Mouse (Mus musculus) heart, postnatal 4 days (tissue): ENCODE results near the gene Tes. TPM values are rescaled to one million over a fixed set of nuclear protein-coding genes. Genes with fewer than 3 reads are reported as not detected.
A peak's percentile ranks its signal among the peaks of the same experiment; 100 is the strongest.

ENCODE experiments used
- DNase-seq: peaks from one replicate; pipeline ENCODE4 v3.0.0; 2021
- total RNA-seq, 2 experiments: library from RNA; stranded (reverse); gene quantifications; 2 replicates each; pipeline ENCODE4 v1.2.3; 2021

Gene Tes
- total RNA-seq, 2 experiments from 2014 or later: 5.6 to 7.6 TPM

DNA sequence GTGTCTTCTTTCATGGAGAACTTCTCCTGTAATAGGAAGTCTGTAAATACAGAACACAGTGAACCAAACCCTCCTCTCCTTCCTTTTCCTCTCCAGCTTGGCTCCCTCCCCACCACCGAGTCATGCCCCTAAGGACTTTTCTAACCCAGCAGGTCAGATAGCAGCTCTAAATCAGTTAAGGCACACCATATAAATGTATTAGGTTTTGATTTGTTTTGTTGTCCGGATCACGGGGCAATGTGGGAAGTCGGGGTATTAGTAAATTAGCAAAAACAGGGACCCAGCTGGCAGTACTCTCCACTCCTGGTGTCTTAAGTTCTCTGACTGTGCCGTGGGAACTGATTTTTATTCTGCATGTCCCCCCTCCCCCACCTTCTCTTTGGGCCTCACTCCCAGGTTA is 14.4 kb downstream of the Tes start:
- DNase-seq: no peak

DNA sequence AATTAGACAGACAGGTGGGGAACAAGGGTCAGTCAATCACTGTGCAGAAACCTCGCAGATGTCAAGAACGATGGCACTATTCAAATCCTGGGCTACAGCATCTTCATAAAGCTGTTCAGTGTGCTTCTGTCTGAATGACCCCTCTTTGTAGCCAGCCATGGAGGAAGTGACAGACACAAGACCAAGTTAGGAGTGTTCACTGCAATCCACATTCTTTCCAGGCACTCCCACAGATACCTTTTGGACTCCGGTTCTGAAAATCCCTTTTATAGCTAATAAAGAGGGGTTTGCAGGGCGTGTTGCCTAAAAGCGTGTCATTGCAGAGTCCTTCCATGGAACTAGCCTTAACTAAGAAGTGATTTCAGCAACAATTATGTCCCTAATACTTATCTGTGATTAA is 14.9 kb downstream of the Tes start:
- DNase-seq: no peak

DNA sequence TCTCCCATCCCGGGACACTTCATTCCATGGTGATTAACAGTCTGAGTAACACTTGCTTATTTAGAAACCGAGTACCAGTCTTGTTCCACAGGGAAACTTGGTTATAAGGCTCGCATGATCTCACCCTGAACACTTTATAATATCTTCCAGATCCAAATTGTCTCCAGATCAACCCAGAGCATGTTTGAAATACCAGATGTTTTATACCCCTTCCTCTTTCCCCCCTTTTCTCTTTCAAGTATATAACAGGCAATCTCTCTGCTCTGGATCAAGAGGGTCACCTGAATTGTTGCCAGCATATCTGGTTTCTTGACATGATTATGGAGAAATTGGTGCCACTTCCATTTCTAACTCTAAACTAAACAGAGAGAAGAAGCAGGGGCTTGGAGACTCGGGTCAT is 17.3 kb downstream of the Tes start:
- no peak for DNase-seq

DNA sequence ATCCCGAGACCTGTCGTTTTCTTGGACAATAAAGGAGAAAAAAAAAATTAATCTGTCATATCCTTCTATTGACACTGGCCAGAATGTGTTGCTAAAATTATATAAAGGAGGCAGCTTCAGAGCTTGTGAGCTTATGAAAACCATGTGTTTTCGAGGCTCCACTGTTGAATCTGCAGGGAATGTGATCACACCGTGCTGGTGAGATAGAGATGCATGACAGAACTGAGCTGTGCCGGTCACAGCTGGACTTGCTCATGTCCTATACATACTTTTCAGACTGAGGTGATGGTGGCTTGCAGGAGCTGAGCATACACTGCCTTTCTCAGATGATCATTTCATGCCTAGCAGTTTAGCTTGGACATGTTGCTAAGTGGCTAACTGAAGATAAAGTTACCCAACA is 17.9 kb downstream of the Tes start:
- DNase-seq: no peak

- DNase-seq: peak; percentile 80
Measured at GRCm38 (mm10) chr6:17087485-17087884, 22.5 kb downstream of the Tes start.

- no peak for DNase-seq
Measured at GRCm38 (mm10) chr6:17097301-17097700, 32.4 kb downstream of the Tes start.

DNA sequence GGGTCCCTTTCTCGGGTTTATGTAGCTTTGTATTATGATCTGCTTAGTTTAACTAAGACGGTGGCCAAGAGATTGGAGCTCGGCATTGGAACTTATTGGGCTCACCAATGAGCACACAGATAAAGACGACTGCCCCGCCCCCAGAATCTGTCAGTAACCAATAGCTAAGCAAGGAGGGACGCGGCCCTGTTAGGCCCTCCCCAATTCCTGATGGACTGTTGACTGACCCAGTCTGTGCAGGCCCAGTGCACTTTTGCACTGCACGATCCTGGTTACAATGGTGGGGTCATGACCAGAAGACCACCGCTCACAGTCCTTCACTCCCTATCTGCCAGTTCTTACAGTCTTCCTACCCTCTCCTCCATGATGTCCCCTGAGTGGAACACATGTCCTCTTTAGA is 33.6 kb downstream of the Tes start:
- DNase-seq: no peak

DNA sequence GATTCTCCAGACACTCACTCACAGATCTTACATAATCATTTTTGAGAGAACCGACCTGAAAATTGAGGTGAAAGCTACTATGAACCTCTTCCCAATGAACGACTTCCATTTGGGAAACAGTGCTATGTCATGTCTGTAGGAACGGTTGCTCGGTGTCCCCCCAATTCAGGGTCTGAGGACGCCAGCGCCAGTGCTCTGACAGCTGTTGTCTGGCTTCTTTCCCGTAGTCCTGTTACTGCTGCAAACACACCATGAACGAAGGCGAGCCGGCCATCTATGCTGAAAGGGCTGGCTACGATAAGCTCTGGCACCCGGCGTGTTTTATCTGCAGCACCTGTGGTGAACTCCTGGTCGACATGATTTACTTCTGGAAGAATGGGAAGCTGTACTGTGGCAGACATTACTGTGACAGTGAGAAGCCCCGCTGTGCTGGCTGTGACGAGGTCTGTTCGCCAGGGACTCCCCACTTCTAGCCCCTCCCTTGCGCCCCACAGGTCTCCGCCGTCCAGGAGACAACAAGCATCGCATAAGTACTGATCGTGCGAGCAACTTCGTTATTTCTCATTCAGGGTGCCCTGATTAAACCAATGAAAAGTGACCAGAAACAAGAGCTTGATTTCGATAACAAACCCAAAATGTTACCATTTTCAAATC is 34.7 kb downstream of the Tes start:
- no peak for DNase-seq

DNA sequence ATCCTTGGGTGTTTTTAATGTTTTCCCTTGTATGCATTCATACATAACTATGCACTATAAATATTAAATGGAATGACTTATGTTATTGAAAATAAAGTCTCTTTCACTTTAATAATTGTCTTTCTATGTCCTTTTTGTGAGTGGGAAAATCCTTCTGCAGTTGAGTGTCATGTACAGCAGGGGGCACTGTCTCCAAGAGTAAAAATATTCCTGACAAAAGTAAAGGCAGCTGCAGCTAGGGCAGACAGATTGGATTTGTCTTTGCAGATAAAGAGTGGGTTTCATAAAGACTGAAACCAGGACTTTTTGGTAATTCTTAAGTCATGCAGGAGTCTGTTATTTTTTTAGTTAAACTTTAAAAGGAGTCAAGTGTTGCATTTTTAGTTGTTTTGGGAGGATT is 40.8 kb downstream of the Tes start:
- DNase-seq: peak; percentile 62

- DNase-seq: no peak
Measured at GRCm38 (mm10) chr6:17106493-17106892, 41.5 kb downstream of the Tes start.

DNA sequence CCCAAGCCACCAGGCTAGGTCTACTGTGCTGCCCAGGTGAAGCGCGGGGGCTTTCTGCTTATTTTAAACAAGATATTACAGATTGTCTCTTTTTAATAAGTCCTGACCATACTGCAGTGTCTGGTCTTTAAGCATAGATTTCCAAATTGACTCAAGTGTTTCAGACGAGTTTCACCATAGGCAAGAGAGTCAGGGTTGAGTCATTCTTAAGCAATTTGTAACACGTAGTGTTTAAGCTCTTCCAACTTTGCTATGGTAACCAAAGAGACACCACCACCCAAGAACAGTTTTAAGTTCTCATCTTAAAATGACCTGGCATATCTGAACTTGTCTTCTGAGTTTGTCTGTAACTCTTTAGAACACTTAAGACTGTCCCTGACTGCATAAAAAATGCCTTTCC is 44.3 kb downstream of the Tes start:
- DNase-seq: no peak

DNA sequence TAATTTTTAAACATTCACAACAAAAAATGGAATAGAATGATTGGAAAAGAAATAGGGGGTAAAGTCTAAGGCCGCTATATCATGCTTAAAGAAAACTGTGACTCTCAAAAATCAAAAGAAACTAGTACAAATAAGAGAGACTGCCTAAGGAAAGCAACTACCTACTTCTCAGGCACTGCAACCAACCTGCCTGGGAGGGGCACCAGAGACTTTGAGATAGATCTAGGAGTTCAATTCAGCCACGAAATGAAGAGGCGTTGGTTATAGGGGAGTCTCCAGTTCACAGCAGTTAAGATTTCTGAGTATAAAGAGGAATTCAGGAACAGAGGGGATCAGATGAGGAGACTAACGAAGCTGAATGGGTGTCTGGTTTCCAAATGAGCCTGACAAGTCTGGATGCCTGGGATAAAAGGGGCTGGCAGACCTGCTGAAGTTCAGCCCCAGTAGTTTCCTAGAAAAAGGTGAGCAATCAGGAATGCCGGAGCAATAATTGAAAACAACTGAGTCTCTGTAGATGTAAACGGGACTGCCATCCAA is 45.7 kb downstream of the Tes start:
- peak; percentile 51 for DNase-seq

DNA sequence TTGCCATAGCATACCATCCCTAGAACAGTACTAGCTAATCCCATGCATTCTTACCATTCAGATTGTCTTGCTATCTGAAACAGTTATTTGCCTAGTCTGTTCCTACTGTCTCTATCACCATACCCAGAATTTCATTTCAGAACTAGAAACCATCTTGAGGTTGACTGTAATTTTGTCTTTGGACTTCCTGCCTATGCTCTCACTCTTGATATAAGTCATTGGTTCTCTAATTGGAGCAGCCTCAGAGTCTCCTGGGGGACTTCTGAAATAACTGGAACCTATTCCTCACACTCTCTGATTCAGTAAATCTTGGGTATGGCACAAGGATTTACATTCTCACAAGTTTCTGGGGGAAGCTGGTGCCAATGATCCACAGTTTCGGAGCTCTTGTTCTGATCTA is 47.1 kb downstream of the Tes start:
- DNase-seq: no peak

- no peak for DNase-seq
Measured at GRCm38 (mm10) chr6:17112990-17113389, 48.0 kb downstream of the Tes start.

GRCm38 (mm10) chr6:17114588-17114987 is 49.6 kb downstream of the Tes start:
- no peak for DNase-seq

- peak; percentile 32 for DNase-seq
Measured at GRCm38 (mm10) chr6:17115046-17115790, 50.3 kb downstream of the Tes start.

- DNase-seq: no peak
Measured at GRCm38 (mm10) chr6:17119521-17120232, 54.7 kb downstream of the Tes start.

GRCm38 (mm10) chr6:17140021-17140420 is 75.1 kb downstream of the Tes start:
- no peak for DNase-seq

- DNase-seq: no peak
Measured at GRCm38 (mm10) chr6:17142577-17143359, 77.8 kb downstream of the Tes start.

DNA sequence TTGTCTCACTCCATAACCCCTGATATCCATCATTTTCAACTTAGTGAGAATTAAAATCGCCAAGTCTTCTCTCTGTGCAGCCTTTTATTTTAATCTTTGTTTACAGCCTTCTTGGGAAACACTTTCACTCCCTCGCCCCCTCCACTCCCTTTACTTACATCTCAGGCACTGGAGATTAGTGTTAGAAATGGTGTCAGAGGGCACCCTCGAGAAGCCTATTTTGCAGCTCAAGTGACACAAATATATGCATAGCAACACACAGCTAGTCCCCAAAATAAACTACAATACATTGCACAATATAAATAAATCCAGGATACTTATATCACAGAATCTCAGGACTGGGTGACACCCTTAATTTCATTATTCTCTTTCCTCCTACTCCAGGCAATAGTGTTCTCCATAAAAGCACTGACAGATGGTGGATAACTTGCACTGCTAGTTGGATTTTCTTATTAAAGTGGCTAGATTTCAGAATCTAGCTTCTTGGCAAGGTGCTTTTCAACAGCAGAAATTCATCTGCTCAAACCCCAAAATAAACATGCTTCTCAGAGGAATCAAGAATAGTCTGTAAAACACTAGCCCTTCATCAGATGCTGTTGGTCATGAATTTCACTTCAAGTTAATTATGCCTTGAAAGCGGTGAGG is 86.2 kb downstream of the Tes start:
- no peak for DNase-seq

GRCm38 (mm10) chr6:17152551-17152950 is 87.6 kb downstream of the Tes start:
- no peak for DNase-seq
